Mouse (Mus musculus): ENCODE data around the gene Anapc5.

DNA sequence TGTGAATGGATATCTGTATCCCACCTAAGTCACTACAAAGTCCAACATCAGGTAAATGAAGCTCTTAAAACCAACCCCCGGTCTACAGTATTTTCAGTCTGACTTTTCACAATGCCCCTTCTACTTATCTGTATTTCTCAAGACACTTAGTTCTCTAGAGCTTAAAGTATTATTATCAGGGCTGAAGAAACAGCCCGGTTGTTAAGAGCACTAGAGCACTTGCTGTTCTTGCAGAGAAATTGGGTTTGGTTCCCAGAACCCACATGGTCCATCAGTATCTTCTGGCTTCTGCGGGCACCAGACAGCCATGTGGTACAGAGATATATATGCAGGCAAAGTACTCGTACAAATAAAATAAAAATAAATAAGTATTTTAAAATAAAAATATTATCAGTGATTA is 1.3 kb upstream of the Anapc5 start:
- TF ChIP-seq CTCF (IDR thresholded peaks at IDR 0.05; ENCODE audit: extremely low read depth, insufficient read depth, insufficient read length, insufficient replicate concordance) (no peak), POLR2A (IDR thresholded peaks at IDR 0.05; ENCODE audit: low read depth, low read length) (no peak)

Data from spleen, adult 2 months (tissue).